ENCODE assay signal across 8 mouse cellular contexts in the genomic region with DNA sequence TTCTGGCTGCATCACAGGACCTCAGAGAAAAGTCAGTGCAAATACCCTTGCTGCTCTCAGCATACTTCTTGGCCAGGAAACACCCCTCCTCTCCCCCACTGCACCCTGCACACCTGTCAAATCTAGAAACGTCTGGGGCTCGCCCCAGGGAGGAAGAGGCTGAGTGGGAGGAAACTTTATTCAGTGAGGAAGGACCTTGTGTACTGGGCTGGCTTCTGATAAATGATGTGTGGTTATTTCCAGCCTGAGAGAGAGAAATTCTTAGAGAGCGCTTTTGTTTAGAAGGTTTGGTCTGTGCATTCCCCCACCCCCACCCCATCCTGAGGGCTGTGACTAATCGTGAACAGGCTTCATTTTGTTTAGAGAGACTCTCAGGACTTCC.
DNase-seq lines count a peak whose midpoint lies in the region; ATAC-seq lines count a peak whose summit lies in the region.

No protein-coding gene starts in this region.

- no peak overlapping the region for H3K4me3 ChIP-seq in lung, embryonic 15.5 days
- no peak overlapping the region for H3K4me3 ChIP-seq in limb, embryonic 11.5 days (ENCODE audit: low read depth, low read length)

- H3K9ac ChIP-seq in lung, embryonic 15.5 days, result no peak overlapping the region
- no peak overlapping the region for H3K9ac ChIP-seq in limb, embryonic 11.5 days (ENCODE audit: low read length)

- H3K27me3 ChIP-seq in lung, embryonic 15.5 days, result no peaks in the 10 kb centered on the region
- H3K27me3 ChIP-seq in limb, embryonic 11.5 days (ENCODE audit: control insufficient read depth, insufficient read depth, low read length), result no peaks in the 10 kb centered on the region

- DNase-seq in lung, adult 18-20 months, result no peak
- peak; percentile 42 for DNase-seq in c-Kit-positive CD71-negative TER-119-negative erythroid progenitor cells, embryonic 14.5 days (ENCODE audit: low read depth)
- DNase-seq in limb, embryonic 11.5 days (ENCODE audit: low spot score), result no peak
- peak; percentile 74 for DNase-seq in thymus, postnatal 0 days (ENCODE audit: low spot score)
- DNase-seq in layer of hippocampus, postnatal 36 days, result no peak
- no peak for DNase-seq in layer of hippocampus, adult 8-10 months (ENCODE audit: low spot score in 2 of 2)
- no peak for DNase-seq in cerebellum, adult 9-11 months

- H3K4me2 ChIP-seq in lung, embryonic 15.5 days, result no peak overlapping the region
- H3K4me2 ChIP-seq in limb, embryonic 11.5 days (ENCODE audit: low read depth, severe bottlenecking), result no peak overlapping the region

- peak; percentile 51 for ATAC-seq in lung, embryonic 15.5 days (ENCODE audit: borderline replicate concordance, extremely low read depth, low FRiP score, low TSS enrichment)
- 0 out of 2 replicates have a peak, but pooled peaks have one; percentile 27 for ATAC-seq in limb, embryonic 11.5 days (ENCODE audit: insufficient number of reproducible peaks, low FRiP score, low TSS enrichment, low read depth)

- WGBS in lung, embryonic 15.5 days, result 6% methylated on average over 4 of the region's 4 CpGs
- WGBS in limb, embryonic 11.5 days, result 41% methylated on average over 4 of the region's 4 CpGs

- no peaks in the 10 kb centered on the region for H3K36me3 ChIP-seq in lung, embryonic 15.5 days
- no peaks in the 10 kb centered on the region for H3K36me3 ChIP-seq in limb, embryonic 11.5 days (ENCODE audit: control insufficient read depth, insufficient read depth, low read length)

- no peaks in the 10 kb centered on the region for H3K9me3 ChIP-seq in lung, embryonic 15.5 days
- no peaks in the 10 kb centered on the region for H3K9me3 ChIP-seq in limb, embryonic 11.5 days (ENCODE audit: control insufficient read depth, low read length)

- H3K4me1 ChIP-seq in lung, embryonic 15.5 days, result peaks cover 55% of the 10 kb centered on the region
- peaks cover 26% of the 10 kb centered on the region for H3K4me1 ChIP-seq in limb, embryonic 11.5 days (ENCODE audit: control insufficient read depth, insufficient read depth, low read length)

- H3K27ac ChIP-seq in lung, embryonic 15.5 days, result peak overlapping the region; percentile 33
- peak overlapping the region; percentile 42; the same call in 1 of the 2 replicates for H3K27ac ChIP-seq in limb, embryonic 11.5 days (replicated peaks; ENCODE audit: low read depth, low read length)

Comparison
In these comparisons a context has a peak if more than half of its experiments do, and no peak if none do; other contexts are left out.
1. DNase-seq: peak in c-Kit-positive CD71-negative TER-119-negative erythroid progenitor cells, embryonic 14.5 days (single experiment) and thymus, postnatal 0 days (single experiment); none in lung, adult 18-20 months (0 of 2), limb, embryonic 11.5 days (single experiment), layer of hippocampus, postnatal 36 days (0 of 2), layer of hippocampus, adult 8-10 months (0 of 2) and cerebellum, adult 9-11 months (single experiment).